Mouse (Mus musculus) activated CD4-positive, CD25-positive, alpha-beta regulatory T cell, adult 4 months (primary cell): Measurements from ENCODE around the gene Mmaa. TPM values are rescaled to one million over a fixed set of nuclear protein-coding genes. Genes with fewer than 3 reads are reported as not detected.

Experiments used
- ATAC-seq: one replicate; pipeline ENCODE4 v1.8.0; 2017
- polyA plus RNA-seq, 2 experiments: library from polyadenylated mRNA; unstranded; fragments of 100-300 nt; shearing (Covaris generic); gene quantifications; one replicate each; pipeline ENCODE4 v1.2.1; 2017

Gene Mmaa
- 1 to 10 TPM; 5.7 to 7.1 TPM for polyA plus RNA-seq

GRCm38 (mm10) chr8:79294610-79295275 lies at the start of gene Mmaa:
Gene Mmaa (minus strand): TSS chr8:79294937.
- peak; percentile 86 for ATAC-seq

GRCm38 (mm10) chr8:79341236-79341635 lies 46.5 kb upstream of the Mmaa start:
- ATAC-seq = no peak

GRCm38 (mm10) chr8:79339555-79339954 lies 44.8 kb upstream of the Mmaa start:
- ATAC-seq = no peak

- ATAC-seq = no peak
Measured at GRCm38 (mm10) chr8:79338619-79339018, 43.9 kb upstream of the Mmaa start.

GRCm38 (mm10) chr8:79332109-79332900 lies 37.6 kb upstream of the Mmaa start:
- ATAC-seq = no peak

- no peak for ATAC-seq
Measured at GRCm38 (mm10) chr8:79331571-79331970, 36.8 kb upstream of the Mmaa start.

GRCm38 (mm10) chr8:79331017-79331416 lies 36.3 kb upstream of the Mmaa start:
- ATAC-seq = no peak

GRCm38 (mm10) chr8:79329735-79330134 lies 35.0 kb upstream of the Mmaa start:
- no peak for ATAC-seq

- ATAC-seq = no peak
Measured at GRCm38 (mm10) chr8:79329182-79329581, 34.4 kb upstream of the Mmaa start.

- no peak for ATAC-seq
Measured at GRCm38 (mm10) chr8:79325510-79325909, 30.8 kb upstream of the Mmaa start.

GRCm38 (mm10) chr8:79324928-79325327 lies 30.2 kb upstream of the Mmaa start:
- no peak for ATAC-seq

GRCm38 (mm10) chr8:79324036-79324435 lies 29.3 kb upstream of the Mmaa start:
- ATAC-seq = no peak

- no peak for ATAC-seq
Measured at GRCm38 (mm10) chr8:79323121-79323520, 28.4 kb upstream of the Mmaa start.

- ATAC-seq = no peak
Measured at GRCm38 (mm10) chr8:79310801-79311200, 16.1 kb upstream of the Mmaa start.

- no peak for ATAC-seq
Measured at GRCm38 (mm10) chr8:79305941-79306340, 11.2 kb upstream of the Mmaa start.

GRCm38 (mm10) chr8:79301548-79301947 lies 6.8 kb upstream of the Mmaa start:
- ATAC-seq = no peak

- ATAC-seq = no peak
Measured at GRCm38 (mm10) chr8:79299704-79300103, 5.0 kb upstream of the Mmaa start.

- ATAC-seq = no peak
Measured at GRCm38 (mm10) chr8:79297763-79298162, 3.0 kb upstream of the Mmaa start.

GRCm38 (mm10) chr8:79295276-79296105 lies 754 bp upstream of the Mmaa start:
- peak; percentile 7 for ATAC-seq

GRCm38 (mm10) chr8:79293841-79294240 lies 896 bp downstream of the Mmaa start:
- no peak for ATAC-seq

- no peak for ATAC-seq
Measured at GRCm38 (mm10) chr8:79292712-79293264, 1.9 kb downstream of the Mmaa start.

- no peak for ATAC-seq
Measured at GRCm38 (mm10) chr8:79289592-79289991, 5.1 kb downstream of the Mmaa start.

GRCm38 (mm10) chr8:79288681-79289080 lies 6.1 kb downstream of the Mmaa start:
- no peak for ATAC-seq
